Mouse (Mus musculus) retina, embryonic 14.5 days (tissue): ENCODE measurements around the gene Id3.

Experiments
- DNase-seq: peaks from one replicate; pipeline ENCODE4 v3.0.0-alpha.2; 2015; ENCODE audit warnings: low spot score

Id3 gene

DNA sequence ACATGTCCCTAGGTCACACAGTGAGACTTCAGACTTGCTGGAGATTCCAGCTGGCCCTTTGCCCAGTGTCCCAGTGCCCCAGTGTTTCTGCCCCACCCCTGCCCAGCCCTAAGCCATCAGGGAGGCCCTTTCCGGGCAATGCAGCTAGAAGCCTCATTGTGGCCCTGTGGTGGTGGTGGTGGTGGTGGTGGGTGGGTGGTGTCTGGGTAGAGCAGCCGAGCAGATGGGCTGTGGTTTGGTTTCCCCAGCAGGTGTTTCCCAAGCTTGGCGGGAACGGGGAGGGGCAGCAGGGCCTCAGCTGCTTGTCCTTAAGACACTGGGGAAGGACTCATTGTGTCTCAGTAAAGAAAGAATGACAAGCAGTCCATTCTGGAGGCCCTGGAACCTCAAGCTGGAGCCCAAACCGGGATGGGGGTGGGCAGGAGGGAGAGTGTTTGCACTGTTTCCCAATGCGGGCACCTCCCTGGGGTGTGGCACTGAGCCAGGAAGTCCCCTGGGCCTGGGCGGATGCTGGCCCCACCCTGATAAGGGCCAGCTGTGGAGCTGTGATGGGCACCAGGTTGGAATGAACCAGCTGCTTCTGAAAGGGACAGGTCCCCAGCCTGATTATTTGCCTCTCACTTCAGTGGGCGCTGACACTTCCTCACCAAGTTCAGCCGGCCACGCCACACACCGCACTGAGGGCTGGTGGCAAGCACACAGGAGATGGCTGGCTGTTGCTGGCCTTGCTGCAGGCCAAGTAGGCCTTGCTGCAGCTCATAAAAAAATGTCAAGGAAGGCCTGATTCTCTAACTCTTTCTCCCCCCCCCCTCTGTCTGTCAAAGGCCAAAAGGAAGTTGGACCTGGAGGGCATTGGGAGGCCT lies 34.5 kb downstream of the Id3 start:
- DNase-seq: no peak

GRCm38 (mm10) chr4:136178475-136178921 lies 35.2 kb downstream of the Id3 start:
- no peak for DNase-seq

DNA sequence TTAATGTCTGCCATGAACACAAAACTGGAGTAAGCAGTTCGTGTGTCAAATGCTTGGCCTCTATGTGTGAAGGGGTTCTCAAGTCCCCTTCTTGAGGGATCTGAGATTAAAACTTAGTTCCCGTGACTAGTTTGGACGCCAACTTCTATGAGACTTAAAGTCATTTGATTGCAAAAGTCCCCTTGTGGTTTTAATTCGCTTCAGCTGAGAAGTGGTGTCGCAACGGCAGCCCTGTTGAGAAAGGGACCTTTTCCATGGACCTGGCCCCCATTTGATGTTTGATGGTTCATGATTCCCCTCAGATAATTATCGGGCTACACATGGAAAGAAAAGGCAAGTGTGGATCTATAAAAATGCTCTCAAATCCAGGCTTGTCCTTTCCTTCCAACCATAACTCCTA lies 36.2 kb downstream of the Id3 start:
- no peak for DNase-seq

DNA sequence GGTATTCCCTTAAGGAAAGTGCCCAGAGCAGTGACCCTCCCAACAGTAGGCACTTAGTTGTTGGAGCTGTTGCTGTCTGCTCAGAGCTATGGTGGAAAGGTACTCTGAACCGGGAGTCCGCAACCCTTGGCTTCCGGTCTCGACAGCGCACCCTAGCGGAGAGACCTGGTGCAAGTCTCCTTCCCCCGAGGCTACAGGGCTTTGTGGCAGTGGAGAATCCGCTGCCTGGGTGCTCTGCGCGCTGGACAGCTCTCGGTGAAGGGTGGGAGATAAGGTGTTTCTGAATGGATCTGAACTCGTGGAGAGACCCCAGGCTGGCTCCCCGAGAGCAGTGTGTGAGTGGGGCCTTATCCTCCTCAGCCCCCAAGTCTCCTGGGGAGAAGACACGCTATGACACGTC lies 36.7 kb downstream of the Id3 start:
- DNase-seq: peak; percentile 91

DNA sequence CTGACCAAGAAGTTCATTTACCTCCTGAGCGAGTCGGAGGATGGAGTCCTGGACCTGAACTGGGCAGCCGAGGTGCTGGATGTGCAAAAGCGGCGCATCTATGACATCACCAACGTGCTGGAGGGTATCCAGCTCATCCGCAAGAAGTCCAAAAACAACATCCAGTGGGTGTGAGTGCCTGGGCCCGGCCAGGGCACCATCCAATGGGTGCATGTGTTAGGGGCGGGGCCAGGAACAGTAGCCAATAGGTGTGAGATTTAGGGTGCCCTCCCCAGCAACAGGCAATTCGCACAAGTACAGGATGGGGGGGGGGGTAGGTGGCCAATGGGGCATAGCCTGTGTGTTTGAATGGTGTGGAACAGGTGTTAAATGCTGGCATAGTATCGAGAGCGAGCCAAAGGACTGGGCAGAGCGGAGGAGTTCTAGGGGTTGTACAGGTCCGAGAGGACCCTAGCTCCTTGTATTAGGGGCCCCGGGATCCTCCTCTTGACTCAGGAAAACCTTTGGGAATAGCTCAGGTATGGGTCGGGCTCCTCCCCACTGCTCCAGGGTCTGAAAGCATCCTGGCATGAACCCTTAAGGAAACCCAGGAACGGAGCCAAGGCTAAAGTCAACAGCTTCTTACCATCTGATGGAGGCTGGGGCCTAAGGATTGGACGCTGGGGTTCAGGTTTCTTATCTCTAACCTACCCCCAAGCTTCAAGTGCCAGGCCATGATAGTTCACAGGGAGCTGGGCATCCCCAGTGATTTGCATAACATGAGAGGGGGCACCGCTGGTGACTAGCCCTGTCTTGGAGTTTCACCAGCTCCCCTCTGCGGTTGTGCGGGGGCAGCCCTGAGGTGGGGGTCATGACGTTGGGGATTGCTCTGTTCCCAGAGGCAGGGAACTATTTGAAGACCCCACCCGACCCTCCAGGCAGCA lies 37.4 kb downstream of the Id3 start:
- DNase-seq: peak; percentile 65

DNA sequence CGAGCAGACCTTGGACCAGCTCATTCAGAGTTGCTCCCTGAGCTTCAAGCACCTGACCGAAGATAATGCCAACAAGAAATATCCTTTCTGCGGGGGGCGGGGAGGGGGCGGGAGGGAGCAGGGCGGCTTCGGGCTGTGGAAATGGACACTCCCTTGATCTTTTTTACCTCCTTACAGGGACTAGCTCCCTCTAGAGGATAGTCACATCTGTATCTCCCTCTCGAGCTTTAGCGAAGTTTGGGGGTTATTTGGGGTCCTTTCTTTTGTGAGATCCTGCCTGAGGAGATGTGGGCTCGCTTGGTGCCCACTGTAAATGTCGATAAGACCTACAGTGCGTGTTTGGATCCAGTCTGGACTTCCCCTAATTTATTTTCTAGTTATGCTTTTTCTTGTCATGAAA lies 38.1 kb downstream of the Id3 start:
- peak; percentile 65 for DNase-seq

DNA sequence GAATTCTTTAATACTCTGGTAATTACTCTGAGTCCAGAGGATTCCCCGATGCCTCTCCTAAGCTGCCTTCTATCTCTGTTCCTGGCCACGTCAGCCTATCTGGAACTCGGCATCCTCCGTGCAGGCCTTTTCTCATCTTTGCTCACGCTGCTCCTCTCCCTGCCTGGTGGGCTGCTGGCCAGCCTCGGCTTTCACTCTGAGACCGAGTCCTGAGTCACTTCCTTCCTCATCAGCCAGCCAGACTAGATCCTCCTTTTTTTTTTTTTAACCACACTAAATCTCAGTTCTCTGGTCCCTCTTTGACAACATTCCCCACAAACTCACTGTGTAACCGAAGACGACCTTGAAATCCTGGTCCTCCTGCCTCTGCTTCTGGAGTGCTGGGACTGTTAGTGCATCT lies 42.1 kb downstream of the Id3 start:
- no peak for DNase-seq

GRCm38 (mm10) chr4:136186315-136186714 lies 43.0 kb downstream of the Id3 start:
- no peak for DNase-seq

DNA sequence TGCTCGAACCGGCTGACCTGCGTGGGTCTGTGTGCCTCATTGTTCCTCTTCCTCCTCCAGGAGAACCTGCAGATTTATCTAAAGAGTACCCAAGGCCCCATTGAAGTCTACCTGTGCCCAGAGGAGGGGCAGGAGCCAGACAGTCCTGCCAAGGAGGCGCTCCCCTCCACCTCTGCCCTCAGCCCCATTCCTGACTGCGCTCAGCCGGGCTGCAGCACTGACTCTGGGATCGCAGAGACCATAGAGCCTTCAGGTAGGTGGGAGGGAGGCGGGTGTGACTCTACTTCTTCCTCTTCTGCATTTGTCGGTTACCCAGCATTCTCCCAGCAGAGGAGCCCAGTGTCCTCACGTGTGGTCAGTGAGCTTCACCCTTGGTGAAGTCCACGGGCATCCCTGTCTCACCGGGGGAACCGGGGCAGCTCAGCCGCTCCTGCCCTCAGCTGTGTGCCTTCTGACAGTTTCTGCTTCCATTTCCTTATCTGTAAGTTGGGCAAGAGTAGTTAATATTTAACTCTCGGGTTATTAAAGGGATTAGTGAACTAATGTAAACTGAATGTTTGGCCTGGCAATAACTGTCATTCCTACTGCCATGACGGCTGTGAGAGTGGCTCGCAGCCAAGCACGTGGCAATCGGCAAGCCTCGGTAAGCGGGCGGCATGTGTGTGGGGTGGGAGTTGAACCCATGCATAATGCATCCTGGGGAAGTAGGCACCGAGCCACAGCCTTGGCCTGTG lies 43.6 kb downstream of the Id3 start:
- no peak for DNase-seq

DNA sequence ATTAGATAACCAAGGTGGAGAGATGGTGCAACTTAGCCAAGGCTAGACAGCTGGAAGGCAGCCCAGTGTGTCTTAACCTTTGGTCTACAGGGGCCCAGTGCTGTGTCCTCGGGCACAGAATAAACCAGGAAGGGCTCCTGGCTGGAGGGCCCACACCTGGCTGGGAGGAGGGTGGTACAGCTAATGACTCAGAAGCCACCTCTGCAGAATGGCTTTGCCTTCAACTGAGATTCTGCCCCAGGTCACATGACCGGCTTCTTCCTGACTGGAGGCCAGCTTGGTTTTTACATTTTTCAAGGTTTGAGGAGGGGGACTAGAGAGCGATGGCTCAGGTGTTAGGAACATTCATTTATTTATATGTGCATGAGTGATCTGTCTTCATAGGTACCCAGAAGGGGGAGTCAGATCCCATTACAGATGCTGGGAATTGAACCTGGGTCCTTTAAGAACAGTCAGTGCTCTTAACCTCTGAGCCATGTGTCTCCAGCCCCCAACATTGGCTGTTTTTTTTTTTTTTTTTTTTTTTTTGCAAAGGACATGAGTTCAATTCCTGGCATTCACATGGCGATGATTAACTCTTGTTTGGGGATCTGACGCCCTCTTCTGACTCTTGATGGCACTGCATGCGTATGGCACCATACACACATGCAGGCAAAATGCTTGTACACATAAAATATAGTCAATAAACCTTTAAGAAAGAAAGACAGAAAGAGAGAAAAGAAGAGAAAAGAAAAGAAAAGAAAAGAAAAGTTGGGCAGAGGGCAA lies 45.9 kb downstream of the Id3 start:
- DNase-seq: no peak

- no peak for DNase-seq
These were observed 46.6 kb downstream of the Id3 start for GRCm38 (mm10) chr4:136189912-136190311.

GRCm38 (mm10) chr4:136193571-136193970 lies 50.3 kb downstream of the Id3 start:
- DNase-seq: no peak

GRCm38 (mm10) chr4:136195029-136195428 lies 51.7 kb downstream of the Id3 start:
- no peak for DNase-seq
